Mouse (Mus musculus): ENCODE measurements around the gene Cdipt. TPM values are rescaled to one million over a fixed set of nuclear protein-coding genes. Genes with fewer than 3 reads are reported as not detected.
A peak's percentile ranks its signal among the peaks of the same experiment; 100 is the strongest.

Gene Cdipt
- total RNA-seq, 2 experiments from 2014 or later: 34.9 to 38.5 TPM

DNA sequence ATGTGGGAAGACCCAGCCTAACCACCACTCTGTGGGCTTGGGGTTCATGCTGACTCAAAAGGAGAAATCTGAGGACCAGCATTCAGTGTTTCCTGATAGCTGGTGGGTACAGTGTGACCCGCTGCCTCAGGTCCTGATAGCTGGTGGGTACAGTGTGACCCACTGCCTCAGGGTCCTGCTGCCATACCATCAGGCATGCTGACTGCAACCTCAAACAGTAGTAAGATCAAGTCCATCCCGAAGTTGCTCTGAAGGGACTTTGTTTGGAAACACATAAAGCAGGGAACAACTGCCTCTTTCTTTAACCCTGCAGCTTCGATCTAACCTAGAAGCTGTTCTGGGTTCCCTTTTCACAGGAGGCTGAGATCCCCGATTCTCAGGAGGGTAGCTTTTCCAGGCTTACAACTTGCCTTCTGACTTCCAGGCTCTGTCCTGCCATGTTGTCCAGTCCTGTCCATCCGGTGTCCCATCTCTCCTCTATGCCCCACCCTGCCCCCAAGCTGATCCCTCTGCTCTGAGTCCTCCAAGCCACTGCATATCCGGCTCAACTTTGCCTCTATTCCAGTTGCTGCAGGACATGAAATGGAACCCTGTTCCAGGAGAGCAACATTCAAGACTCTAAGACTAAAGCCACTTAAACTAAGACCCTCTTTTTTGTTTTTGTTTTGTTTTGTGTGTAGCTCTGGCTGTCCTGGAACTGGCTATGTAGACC, 31.8 kb downstream of the Cdipt start:
- DNase-seq: no peak
- intact Hi-C loops (cut with DNase I; ENCODE audit: low total_unique reads): no loop called here

DNA sequence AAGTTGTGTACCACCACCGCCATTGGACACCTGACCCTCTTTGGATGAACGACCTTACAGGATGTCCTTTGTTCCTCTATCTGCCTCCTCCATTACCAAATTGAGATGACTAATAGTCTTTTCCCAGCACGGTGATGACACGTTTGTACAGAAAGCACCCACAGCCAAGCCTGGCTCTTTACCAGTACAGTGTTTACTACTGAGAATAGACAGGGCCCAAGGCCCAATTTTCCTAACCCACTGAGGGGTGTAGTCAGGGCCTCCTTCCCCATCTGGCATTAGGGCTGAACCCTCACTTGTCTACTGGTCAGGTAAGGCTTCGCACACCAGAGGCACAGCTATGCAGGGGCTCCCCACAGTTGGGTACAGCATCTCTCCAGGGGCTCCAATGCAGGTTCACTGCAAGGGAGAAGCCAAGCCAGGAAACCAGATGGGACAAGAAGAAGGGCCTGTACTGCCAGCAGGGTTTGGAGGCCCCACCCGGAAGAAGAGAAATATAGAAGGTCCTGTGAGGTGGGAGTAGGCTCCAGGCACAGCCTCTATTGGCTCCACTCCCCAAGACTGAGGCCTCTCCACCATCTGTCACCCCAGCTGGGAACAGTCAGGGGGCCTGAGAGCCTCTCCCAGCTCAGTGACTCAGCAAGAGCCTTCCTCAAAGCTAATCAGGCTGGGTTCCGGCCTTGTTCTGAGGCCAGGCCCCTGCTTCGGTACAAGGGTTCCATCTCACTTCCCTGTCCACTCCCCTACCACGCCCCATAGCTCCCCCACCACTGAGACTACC, 32.7 kb downstream of the Cdipt start:
- DNase-seq: peak; percentile 76
- intact Hi-C loops (cut with DNase I; ENCODE audit: low total_unique reads): no loop called here

DNA sequence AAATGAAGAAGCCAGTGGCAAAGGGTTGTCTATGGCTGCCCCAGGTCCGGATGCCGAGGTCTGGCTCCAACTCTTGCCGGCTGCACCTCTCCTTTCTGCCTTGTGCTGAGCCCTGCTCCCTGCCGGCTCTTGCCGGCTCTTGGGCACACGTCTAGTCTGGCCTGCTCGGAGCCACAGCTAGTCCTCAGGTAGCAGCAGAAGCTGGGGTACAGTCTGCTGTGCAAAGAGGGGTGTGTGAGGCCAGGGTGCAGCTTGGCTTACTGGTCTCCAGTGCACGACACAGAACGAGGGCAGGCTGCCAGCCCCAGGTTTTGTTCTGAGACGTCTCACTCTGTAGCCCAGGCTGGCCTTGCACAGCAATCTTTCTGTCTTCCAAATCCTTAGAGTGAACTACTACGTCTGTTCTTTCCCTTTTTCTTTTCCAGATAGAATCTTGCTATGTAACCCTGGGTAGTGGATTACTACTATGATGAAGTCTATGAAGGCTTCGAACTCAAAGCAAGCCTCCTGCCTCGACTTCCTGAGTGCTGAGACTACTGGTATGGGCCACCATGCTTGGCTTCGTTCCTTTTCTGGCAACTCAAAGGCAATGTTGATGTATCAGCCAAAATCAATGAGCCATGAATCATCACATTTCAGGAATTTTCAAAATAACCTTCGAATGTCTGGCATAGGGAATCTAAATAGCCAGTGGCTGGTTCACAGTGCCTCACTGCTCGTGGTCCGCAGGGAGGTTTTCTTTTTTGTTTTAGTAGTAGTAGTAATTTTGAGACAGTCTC, 33.8 kb downstream of the Cdipt start:
- intact Hi-C loops (cut with DNase I; ENCODE audit: low total_unique reads): no loop called here
- DNase-seq: no peak

DNA sequence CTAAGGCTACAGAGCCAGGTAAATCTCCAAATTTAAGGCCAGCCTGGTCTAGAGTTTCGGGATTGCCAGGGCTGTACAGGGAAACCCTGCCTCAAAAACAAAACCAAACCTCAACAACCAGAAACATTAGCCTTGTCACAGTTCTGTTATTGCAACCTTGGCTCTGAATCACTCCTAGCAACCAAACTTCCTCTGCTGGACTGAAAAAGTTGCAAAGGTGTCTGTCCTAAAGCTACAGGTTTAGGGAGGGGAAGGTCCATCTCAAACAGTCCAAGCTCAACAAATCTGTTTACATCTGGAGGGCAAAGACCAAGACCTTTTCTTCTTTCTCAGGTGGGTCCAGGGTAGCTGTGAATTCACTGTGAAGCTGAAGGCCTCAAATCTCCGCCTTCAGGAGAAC, 35.3 kb downstream of the Cdipt start:
- intact Hi-C loops (cut with DNase I; ENCODE audit: low total_unique reads): no loop called here
- DNase-seq: no peak

DNA sequence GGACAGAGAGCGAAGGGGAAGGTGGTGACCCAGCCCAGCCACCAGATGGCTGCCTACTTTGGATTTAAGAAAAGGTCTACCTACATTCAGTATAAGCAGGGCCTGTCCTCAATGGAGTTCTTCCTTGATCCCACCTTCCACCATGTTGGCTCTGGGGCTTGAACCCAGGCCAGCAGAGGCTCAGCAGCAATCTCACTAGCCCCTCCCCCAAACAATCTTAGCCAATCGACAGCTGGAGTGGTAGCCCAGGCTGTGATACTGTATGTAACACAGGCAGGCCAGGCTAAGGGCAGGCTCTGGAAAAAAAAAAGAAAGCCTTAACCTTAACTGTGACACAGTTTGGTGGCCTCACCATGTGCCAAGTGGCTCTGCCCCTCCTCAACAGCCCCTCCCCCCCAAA, 36.0 kb downstream of the Cdipt start:
- DNase-seq: no peak
- intact Hi-C loops (cut with DNase I; ENCODE audit: low total_unique reads): no loop called here

DNA sequence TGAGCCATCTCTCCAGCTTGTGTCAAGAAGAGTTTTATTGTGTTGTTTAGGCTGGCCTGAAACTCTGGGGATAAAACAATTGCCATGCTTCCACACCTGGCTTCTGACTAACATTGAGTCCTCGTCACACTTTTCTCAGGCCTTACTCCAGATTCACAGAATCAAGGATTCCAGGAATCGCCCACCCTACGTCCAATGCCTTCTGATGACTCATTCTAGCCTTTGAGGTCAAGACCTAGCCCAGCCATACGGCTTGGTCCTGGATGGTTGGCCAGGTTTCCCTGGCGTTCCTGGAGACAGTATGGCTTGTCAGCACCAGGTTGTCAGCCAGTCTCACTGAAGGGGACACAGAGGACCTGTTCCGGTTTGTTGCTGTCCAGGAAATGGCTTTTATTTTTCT, 36.7 kb downstream of the Cdipt start:
- intact Hi-C loops (cut with DNase I; ENCODE audit: low total_unique reads): no loop called here
- DNase-seq: no peak

DNA sequence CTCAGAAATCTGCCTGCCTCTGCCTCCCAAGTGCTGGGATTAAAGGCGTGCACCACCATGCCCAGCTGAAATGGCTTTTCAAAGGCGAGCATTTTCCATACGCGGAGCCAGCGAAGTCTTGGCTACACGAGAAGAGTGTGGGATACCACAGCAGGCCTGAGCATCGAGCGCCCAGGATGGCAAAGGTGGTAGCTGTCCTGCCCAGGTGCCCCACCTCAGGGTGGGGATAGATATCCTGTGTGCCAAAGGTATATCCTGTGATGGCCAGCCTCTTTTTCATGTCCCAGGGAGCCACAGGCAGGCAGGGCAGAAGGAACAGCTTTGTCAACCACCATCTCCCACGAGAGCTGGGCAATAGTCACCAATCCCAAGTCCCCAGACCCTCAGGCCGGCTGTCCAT, 37.1 kb downstream of the Cdipt start:
- intact Hi-C loops (cut with DNase I; ENCODE audit: low total_unique reads): no loop called here
- no peak for DNase-seq

DNA sequence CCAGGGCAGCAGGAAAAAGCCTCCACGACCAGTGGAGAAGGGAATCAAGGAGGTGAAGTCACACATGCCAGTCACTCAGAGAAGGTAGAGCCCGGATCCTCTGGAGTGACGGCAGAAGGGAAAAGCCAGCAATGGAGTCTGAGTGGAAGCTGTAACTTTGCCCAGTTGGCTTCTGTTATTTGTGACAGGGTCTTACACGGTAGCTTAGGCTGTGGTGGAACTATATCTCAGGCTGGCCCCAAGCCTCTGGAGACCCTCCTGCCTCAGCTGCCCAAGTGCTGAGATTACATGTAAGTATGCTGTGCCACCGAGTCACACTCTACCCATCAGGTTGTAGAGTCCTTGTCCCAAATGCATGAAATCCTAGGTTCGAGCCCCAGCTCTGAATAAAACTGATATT, 37.7 kb downstream of the Cdipt start:
- intact Hi-C loops (cut with DNase I; ENCODE audit: low total_unique reads): no loop called here

DNA sequence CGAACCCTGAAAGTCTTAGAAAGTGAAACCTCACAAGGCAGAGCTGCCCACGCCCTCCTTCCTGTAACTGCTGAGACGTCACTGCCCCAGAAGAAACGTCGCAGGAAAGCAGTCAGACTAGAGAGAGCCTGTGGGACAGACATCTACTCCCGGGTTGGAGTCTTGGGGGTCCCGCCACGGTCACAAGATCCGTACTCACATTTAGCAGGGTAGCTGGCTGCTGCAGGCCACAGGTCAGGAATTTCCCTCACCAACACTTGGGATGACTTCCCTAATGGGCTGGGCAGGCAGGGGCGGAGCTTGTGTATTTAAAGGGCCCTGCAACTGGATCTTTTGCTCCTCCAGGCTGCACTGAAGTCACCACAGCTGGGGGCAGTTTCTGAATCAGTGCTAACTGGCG, 38.6 kb downstream of the Cdipt start, which contains the start of gene Mvp:
Gene Mvp (minus strand): TSS at position 302 of the 400 bp plus-strand sequence.
- intact Hi-C loops (cut with DNase I; ENCODE audit: low total_unique reads): no loop called here
- peak; percentile 69 for DNase-seq

More for the DNA sequence above, 37.7 kb downstream of the Cdipt start:
- DNase-seq: no peak

DNA sequence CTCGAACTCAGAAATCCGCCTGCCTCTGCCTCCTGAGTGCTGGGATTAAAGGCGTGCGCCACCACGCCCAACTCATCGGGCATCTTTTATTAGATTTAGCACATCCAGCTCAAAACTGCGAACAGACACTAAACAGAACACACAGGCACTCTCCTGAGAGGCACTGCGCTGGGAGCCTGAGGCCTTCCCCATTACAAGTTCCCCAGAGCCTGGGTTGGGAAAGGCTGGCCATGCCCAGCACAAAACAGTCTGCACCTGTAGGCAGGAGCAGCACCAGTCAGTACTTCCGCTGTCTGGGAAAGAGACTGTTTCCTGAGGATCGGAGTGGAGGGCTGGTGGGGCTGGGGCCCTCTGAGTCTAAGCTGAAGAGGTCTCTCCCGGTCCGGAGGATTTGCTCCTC, 39.3 kb downstream of the Cdipt start:
- no peak for DNase-seq

DNA sequence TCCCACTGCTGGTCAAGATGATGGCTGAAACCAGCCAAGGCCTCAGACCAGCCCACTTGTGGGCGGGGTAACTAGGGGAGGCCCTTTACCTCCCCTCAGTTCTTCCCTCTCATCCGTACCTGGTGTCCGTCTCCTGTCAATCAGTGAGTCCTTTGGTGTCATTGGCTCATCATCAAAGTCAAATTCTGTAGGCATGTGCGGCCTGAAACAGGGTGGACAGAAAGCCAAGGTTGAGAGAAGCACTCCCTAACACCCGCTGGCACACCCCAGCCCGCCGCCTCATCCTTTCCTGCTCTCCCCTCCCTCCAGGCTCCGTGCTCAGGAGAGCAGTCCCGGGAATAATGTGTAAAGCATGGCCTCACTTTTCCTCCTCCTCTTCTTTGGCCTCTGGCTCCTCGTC, 40.4 kb downstream of the Cdipt start:
- intact Hi-C loops (cut with DNase I; ENCODE audit: low total_unique reads): no loop called here
- no peak for DNase-seq

More for the DNA sequence above, 39.3 kb downstream of the Cdipt start:
- intact Hi-C loops (cut with DNase I; ENCODE audit: low total_unique reads): no loop called here

DNA sequence TGATC, 40.6 kb downstream of the Cdipt start, which contains the start of gene Pagr1b:
Gene Pagr1b (minus strand): TSS at position 4 of the 5 bp plus-strand sequence.
- intact Hi-C loops (cut with DNase I; ENCODE audit: low total_unique reads): no loop called here
- DNase-seq: no peak

DNA sequence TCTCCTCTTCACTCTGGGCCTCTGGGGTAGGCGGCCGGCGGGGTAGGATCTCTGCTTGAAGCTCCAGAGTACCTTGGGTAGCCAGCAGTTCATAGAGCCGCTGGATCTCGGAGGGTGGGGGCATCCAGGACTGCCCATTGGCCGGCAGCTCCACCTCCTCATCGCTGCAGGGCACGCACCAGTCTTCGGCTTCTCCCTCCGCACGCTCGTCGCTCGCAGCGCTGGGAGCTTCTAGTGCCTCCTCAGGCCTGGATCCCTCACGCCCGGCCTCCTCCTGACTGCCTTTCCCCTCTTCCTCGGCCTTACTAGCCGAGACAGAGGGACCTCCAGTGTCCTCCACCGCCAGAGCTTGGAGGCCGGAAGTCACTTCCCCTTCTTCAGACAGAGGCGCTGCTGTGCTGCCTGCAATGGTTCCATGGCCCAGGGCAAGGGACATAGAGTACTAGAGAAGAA, 40.8 kb downstream of the Cdipt start:
- peak; percentile 61 for DNase-seq
- intact Hi-C loops (cut with DNase I; ENCODE audit: low total_unique reads): no loop called here

DNA sequence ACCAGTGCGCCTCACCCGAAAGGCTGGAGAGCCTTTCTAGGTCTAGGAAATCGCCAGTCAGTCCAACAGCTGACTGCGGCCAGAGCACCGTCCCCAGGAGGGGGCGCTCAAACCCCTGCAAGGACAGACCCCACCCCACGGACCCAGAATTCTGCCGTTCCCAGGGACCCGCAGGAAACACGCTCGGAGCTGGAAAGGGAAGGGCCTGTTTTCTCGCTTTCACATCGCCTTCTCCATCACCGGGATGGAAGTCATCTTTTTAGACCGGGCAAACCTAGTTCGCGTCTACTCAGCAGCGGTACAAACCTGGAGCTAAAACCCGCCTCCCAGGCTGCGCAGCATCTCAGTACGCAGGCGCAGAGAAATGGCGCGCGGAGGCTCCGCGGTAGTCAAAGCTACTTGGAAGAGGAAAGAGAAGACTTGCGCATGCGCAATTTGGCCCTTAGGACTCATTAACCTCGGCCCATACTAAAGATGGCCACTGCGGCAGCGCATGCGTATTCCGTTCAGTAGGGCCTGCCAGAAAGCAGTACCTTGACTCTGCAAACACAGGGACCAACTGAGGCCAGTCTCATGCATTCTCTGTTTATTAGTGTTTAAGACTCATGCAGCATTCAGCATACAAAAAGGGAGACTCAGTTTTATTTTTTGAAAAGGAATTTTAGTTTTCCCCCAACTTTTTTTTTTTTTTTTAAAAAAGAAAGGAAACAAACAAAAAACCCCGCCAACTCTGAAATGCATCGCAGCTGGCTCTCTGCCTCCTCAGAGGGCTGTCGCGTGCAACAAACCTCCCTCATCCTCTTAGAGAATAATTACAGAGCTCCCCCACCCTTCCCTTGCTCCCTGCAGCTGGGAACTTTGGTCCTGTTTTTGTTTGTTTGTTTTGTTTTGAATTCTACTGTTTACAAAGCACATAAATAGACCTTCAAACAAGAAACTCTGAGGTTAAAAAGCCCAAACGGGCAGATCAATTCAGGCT, 41.5 kb downstream of the Cdipt start, which contains the start of gene Pagr1a:
Gene Pagr1a (minus strand): TSS at position 382 of the 979 bp plus-strand sequence.
- peak; percentile 97 for DNase-seq
- intact Hi-C loops (cut with DNase I; ENCODE audit: low total_unique reads): no loop called here

DNA sequence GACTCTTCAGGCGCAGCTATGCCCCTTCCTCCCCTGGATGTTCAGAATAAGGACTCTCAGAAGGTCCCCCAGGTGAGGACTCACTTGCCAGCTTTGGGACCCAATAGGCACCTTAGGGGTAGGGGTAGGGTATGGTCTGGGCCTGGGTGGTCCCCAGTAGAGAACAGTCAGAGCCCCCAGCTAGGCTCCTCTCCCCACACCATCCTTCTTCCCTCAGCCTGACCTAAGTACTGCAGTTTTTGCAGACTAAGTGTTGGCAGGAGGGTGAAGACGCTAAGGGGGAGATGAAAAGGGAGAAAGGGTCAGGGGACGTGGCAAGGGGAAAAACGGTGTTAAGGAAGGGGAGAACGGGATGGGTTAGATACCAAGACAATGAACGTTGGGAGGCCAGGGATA, 42.2 kb downstream of the Cdipt start:
- intact Hi-C loops (cut with DNase I; ENCODE audit: low total_unique reads): no loop called here
- no peak for DNase-seq

DNA sequence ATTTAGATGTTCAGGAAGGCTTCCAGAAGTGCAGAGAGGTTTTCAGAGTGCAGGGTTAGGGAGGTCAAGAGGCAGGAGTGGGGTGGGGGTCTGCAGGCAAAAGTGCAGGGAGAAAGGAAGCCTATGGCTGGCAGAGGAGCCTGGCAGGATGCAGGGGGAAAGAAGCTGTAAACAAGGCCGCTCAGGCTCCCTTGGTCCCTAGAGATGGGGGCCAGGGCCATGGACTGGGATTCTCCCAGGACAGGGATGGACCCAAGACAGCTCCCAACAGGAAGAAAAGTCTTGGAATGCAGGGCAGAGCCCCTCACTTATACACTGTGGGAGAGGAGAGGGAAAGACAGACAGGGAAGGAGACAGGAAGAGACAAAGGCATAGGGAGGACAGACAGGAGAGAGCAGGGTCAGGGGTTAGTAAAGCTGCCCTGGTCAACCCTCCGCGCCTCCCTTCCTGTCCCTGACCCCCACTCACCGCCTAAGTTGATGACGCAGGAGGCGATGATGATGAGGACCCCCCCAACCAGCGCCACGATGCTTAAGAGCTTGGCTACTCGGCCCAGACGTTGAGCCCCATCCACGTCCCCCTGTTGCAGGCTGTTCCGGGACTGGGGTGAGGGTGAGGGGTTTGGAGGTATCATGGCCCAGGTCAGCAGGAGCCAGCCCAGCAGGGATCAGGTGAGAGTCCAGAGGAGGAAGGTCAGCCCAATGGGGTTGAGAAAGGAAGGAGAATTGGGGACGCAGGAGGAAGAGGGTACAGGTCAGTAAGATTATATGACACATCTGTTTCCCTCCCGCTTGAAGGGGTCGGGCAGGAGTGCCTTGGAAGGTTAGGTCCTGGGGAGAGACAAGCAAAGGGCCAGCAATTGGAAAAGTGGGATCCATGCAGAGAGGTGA, 42.9 kb downstream of the Cdipt start:
- DNase-seq: no peak
- intact Hi-C loops (cut with DNase I; ENCODE audit: low total_unique reads): no loop called here

DNA sequence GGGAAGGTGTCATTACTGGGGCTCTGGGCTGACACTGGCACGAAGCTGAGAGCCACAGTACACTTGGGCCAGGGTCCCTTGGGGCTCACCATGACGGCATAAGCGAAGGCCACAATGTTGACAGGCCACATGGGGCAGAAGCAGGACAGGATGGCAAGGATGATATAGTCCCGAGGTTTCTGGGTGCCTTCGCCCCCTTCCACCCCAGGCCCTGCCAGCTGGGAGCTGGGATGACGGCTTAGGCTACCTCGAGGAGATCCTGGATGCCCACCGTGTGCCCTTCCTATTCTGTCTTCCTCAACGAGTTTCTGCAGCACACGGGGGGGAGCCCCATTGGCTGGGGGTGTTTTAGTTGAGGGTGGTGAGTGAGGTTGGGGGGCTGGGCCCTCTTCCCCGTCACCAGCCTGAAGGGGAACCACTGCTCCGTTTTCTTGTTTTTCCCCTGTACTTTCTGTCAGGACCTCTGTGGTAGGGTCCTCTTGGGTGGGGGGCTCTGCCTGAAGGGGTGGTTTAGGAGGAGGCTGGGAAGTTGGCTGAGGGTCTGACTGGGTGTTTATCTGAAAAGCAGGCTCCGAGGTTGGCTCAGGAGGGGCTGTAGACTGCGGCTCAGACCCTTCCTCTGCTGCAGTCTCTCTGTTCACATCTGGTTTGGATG, 43.7 kb downstream of the Cdipt start:
- intact Hi-C loops (cut with DNase I; ENCODE audit: low total_unique reads): no loop called here
- DNase-seq: no peak

DNA sequence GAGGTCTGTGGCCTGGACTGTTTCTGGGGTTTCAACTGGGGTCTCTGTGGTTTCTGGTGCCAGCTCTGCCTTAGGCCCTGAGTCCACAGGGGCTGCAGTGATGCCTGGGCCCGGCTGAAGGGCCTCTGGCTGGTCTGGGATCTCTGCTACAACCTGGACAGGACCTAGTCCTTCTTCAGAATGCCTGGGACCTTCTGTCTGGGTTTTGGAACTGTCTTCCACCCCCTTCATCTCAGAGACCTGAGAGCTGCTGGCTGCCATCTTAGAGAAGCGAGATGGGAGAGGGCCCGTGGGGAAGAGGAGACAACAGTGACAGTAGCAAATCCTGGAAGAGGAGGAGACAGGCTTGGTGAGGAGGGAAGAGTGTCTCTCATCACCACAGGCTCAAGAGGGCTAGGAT, 44.3 kb downstream of the Cdipt start:
- intact Hi-C loops (cut with DNase I; ENCODE audit: low total_unique reads): no loop called here
- DNase-seq: no peak

All from gastrocnemius, postnatal 14 days (tissue).